Mouse (Mus musculus): ENCODE measurements around the gene Pex13.

The Pex13 gene

GRCm38 (mm10) chr11:23665798-23666501, at the start of gene Pex13:
Gene Pex13, minus strand, starts transcription at chr11:23665959.
- peak; percentile 88 for DNase-seq

GRCm38 (mm10) chr11:23712299-23712698, 46.5 kb upstream of the Pex13 start:
- DNase-seq, result no peak

GRCm38 (mm10) chr11:23704604-23705294, 39.0 kb upstream of the Pex13 start:
- DNase-seq, result no peak

GRCm38 (mm10) chr11:23701831-23702230, 36.1 kb upstream of the Pex13 start:
- DNase-seq, result no peak

GRCm38 (mm10) chr11:23699414-23700095, 33.8 kb upstream of the Pex13 start:
- DNase-seq, result no peak

- DNase-seq, result no peak
These were observed 32.8 kb upstream of the Pex13 start for GRCm38 (mm10) chr11:23698526-23698925.

GRCm38 (mm10) chr11:23695847-23696246, 30.1 kb upstream of the Pex13 start:
- no peak for DNase-seq

- no peak for DNase-seq
These were observed 27.5 kb upstream of the Pex13 start for GRCm38 (mm10) chr11:23693286-23693685.

GRCm38 (mm10) chr11:23688060-23688459, 22.3 kb upstream of the Pex13 start:
- no peak for DNase-seq

GRCm38 (mm10) chr11:23686671-23687070, 20.9 kb upstream of the Pex13 start:
- DNase-seq, result no peak

GRCm38 (mm10) chr11:23682561-23682960, 16.8 kb upstream of the Pex13 start:
- no peak for DNase-seq

- no peak for DNase-seq
These were observed 14.7 kb upstream of the Pex13 start for GRCm38 (mm10) chr11:23680435-23680950.

- peak; percentile 19 for DNase-seq
These were observed 13.4 kb upstream of the Pex13 start for GRCm38 (mm10) chr11:23679044-23679642.

- no peak for DNase-seq
These were observed 10.3 kb upstream of the Pex13 start for GRCm38 (mm10) chr11:23676100-23676499.

GRCm38 (mm10) chr11:23672256-23672749, 6.5 kb upstream of the Pex13 start:
- DNase-seq, result no peak

GRCm38 (mm10) chr11:23667128-23667527, 1.4 kb upstream of the Pex13 start:
- no peak for DNase-seq

GRCm38 (mm10) chr11:23666526-23666925, 767 bp upstream of the Pex13 start:
- DNase-seq, result no peak

- DNase-seq, result peak; percentile 57
These were observed 410 bp downstream of the Pex13 start, which contains the start of gene Pus10 for GRCm38 (mm10) chr11:23665311-23665786. Gene Pus10, plus strand, starts transcription at chr11:23665674.

GRCm38 (mm10) chr11:23664232-23664631, 1.5 kb downstream of the Pex13 start:
- DNase-seq, result no peak

GRCm38 (mm10) chr11:23657791-23658190, 8.0 kb downstream of the Pex13 start:
- no peak for DNase-seq

- DNase-seq, result no peak
These were observed 12.1 kb downstream of the Pex13 start for GRCm38 (mm10) chr11:23653666-23654065.

- no peak for DNase-seq
These were observed 17.9 kb downstream of the Pex13 start for GRCm38 (mm10) chr11:23647835-23648234.

- DNase-seq, result no peak
These were observed 18.3 kb downstream of the Pex13 start for GRCm38 (mm10) chr11:23647431-23647830.
